Mouse (Mus musculus) midbrain, embryonic 12.5 days (tissue): Measurements from ENCODE around the gene Smpd4. TPM values are rescaled to one million over a fixed set of nuclear protein-coding genes. Genes with fewer than 3 reads are reported as not detected.

Experiments
- ATAC-seq: fragments of 200-750 bp; cut with Nextera tagmentation; 2 replicates; pipeline ENCODE4 v1.8.0; 2017; ENCODE audit warnings: low read depth, moderate TSS enrichment, moderate library complexity; ENCODE audit not compliant: low FRiP score
- H3K27ac ChIP-seq: fragments of 300-500 bp; sonication (generic); replicated peaks from 2 replicates; pipeline ENCODE4 v1.5.1; 2016; ENCODE audit warnings: mild to moderate bottlenecking
- H3K27me3 ChIP-seq: fragments of 300-500 bp; sonication (generic); 2 replicates; pipeline ENCODE4 v1.6.1; 2016; ENCODE audit warnings: mild to moderate bottlenecking
- H3K36me3 ChIP-seq: fragments of 300-500 bp; sonication (generic); 2 replicates; pipeline ENCODE4 v1.6.1; 2016
- H3K4me1 ChIP-seq: fragments of 300-500 bp; sonication (generic); 2 replicates; pipeline ENCODE4 v1.6.1; 2016
- H3K4me2 ChIP-seq: fragments of 300-500 bp; sonication (generic); replicated peaks from 2 replicates; pipeline ENCODE4 v1.6.1; 2016; ENCODE audit warnings: mild to moderate bottlenecking, moderate library complexity
- H3K4me3 ChIP-seq: fragments of 300-500 bp; sonication (generic); 2 replicates; pipeline ENCODE4 v1.5.1; 2016; ENCODE audit warnings: mild to moderate bottlenecking
- H3K9ac ChIP-seq: fragments of 300-500 bp; sonication (generic); replicated peaks from 2 replicates; pipeline ENCODE4 v1.6.1; 2016; ENCODE audit warnings: mild to moderate bottlenecking, moderate library complexity
- H3K9me3 ChIP-seq: fragments of 300-500 bp; sonication (generic); 2 replicates; pipeline ENCODE4 v1.6.1; 2016; ENCODE audit warnings: mild to moderate bottlenecking
- WGBS: fragments of 180-500 bp; shearing (Covaris S2); methylation state at CpG from one replicate; pipeline ENCODE4 v1.1.7; 2016; 5-methylcytosine and 5-hydroxymethylcytosine counted together
- polyA plus RNA-seq: library from polyadenylated mRNA; unstranded; fragments of >200 nt; fragmentation: Nextera tagmentation; extraction: Ambion mirVana; gene quantifications from 2 replicates; pipeline ENCODE4 v1.2.1, GENCODE M21; 2016

Smpd4 gene
- polyA plus RNA-seq, 1 experiment from 2014 or later = 36.3 TPM

DNA sequence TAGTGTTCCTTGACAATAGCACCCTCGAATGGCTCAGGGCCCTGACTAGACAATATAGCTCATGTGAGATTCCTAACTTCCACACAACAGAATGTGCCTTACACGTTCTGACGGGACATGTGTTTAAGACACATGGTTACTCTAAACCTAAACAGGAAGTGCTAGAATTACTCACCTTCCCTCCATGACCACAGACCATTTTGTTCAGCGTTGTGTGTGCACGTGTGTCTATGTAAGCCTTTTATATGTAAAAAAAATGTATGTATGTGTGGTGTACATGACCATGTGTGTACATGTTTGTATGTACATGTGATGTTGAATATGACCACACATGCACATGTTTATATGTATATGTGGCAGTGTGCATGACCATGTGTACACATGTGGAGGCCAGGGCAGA, 2.9 kb upstream of the Smpd4 start:
- H3K9ac ChIP-seq = no peak overlapping the region
- no peak for ATAC-seq
- 87% methylated on average over 5 of the region's 5 CpGs for WGBS
- no peak overlapping the region for H3K4me2 ChIP-seq
- 0 out of 2 replicates have a peak, but pooled peaks cover 6% of the 10 kb centered on the region for H3K27me3 ChIP-seq
- 0 out of 2 replicates have a peak, but pooled peaks cover 1% of the 10 kb centered on the region for H3K36me3 ChIP-seq
- no peak overlapping the region for H3K27ac ChIP-seq
- H3K4me3 ChIP-seq = no peak overlapping the region
- no peaks in the 10 kb centered on the region for H3K9me3 ChIP-seq
- H3K4me1 ChIP-seq = peaks cover 12% of the 10 kb centered on the region

DNA sequence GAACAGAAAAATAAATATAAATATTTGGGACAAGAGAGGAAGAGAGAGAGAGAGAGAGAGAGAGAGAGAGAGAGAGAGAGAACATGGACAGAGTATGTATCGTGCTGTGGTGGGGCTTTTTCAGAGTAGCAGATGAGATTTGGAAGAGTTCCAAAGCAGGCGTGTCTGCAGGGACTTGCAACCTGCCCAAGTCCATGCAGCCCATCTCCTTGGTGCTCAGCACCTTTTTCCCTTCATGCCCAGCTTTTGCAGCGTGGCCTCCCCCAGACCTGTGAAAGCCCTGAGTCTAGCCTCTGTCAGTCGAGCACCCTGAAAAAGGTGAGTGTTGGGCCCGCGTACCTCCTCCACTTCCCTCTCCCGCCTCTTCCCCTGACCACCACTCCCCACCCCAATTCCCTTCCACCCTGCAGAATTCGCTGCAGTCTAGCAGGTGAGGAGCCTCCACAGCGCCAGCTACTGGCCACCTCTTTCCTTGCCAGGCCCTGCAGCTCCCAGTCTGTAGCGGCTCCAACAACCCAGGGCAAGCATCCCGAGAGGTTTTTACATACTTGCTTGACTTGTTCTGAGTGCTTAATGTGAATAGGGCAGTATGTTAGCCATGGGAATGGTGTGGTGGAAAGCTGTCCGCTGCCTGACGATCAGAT, 1.1 kb upstream of the Smpd4 start:
- 26% methylated on average over 13 of the region's 13 CpGs for WGBS
- Histone ChIP-seq H3K9me3 (no peaks in the 10 kb centered on the region), H3K27ac (no peak overlapping the region), H3K9ac (no peak overlapping the region), H3K4me1 (peaks cover 12% of the 10 kb centered on the region), H3K4me2 (no peak overlapping the region), H3K4me3 (no peak overlapping the region), H3K27me3 (0 out of 2 replicates have a peak, but pooled peaks cover 6% of the 10 kb centered on the region), H3K36me3 (peaks cover 12% of the 10 kb centered on the region)
- no peak for ATAC-seq

DNA sequence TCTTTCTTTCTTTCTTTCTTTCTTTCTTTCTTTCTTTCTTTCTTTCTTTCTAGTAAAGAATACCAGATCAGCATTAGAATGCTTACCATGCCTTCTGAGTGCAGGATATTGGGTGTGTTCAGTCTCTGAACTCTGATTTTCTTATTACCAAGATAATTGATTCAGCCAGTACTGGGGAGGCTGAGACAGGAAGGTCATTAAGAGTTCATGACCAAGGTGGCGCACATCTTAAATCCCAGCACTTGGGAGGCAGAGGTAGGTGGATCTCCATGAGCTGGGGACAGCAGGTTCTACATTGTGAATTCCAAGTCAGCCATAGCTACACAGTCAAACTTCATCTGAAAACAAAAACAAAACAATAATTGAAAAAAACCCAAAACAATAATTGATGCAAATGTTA, 2.8 kb downstream of the Smpd4 start:
- H3K4me2 ChIP-seq = no peak overlapping the region
- ATAC-seq = no peak
- no peak overlapping the region for H3K4me3 ChIP-seq
- WGBS = 95% methylated on average over 1 of the region's 1 CpGs
- H3K4me1 ChIP-seq = peaks cover 12% of the 10 kb centered on the region
- peaks cover 44% of the 10 kb centered on the region for H3K36me3 ChIP-seq
- 0 out of 2 replicates have a peak, but pooled peaks cover 6% of the 10 kb centered on the region for H3K27me3 ChIP-seq
- H3K9me3 ChIP-seq = no peaks in the 10 kb centered on the region
- no peak overlapping the region for H3K9ac ChIP-seq
- no peak overlapping the region for H3K27ac ChIP-seq

DNA sequence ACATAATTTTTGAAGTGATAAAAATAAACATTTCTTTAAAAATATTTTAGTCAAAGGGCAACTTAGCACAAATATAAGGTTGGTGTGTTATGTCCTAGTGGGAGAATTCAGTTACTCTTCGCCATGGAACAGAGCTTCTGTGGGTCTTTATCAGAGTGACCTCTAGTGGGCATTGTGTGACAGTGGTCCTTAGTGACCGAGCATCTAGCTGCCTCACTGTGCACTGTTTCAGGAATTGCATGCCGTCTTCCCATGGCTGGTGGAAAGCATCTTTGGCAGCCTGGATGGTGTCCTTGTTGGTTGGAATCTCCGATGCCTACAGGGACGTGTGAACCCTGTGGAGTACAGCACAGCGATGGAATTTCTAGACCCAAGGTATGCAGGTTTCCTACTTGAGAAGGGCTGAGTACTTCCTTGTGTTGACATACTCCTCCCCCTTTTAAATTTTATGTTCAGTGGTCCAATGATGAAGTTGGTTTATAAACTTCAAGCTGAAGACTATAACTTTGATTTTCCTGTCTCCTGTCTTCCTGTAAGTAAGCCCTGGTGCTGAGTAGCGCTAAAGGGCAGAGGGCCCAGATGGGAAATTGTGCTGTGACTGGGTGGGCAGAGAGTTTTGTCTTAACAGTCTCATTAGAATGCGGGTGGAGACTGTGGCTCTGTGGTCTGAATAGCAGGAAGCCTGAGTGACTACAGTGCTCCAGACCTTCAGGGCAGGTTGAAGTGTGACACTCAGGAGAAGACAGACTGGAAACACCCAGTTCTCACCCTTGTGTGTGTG, 6.5 kb downstream of the Smpd4 start:
- Histone ChIP-seq H3K9ac (no peak overlapping the region), H3K36me3 (peaks cover 80% of the 10 kb centered on the region), H3K4me3 (no peak overlapping the region), H3K9me3 (no peaks in the 10 kb centered on the region), H3K4me1 (peaks cover 2% of the 10 kb centered on the region; the same call in 1 of the 2 replicates), H3K27me3 (no peaks in the 10 kb centered on the region), H3K4me2 (no peak overlapping the region), H3K27ac (no peak overlapping the region)
- ATAC-seq = no peak
- WGBS = 69% methylated on average over 8 of the region's 8 CpGs

DNA sequence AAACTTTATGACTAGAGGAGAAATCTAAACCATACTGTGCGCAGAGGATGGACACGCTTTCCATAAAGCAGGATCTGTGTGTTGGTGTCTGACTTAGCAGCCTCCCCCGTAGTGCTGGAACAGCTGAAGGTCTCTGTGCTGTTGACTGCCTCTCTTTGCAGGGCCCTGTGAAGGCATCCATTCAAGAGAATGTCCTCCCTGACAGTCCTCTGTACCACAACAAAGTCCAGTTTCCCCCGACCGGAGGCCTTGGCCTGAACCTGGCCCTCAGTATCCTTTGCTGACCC, 7.1 kb downstream of the Smpd4 start:
- no peak overlapping the region for H3K9ac ChIP-seq
- WGBS = 95% methylated on average over 5 of the region's 5 CpGs
- no peak for ATAC-seq

DNA sequence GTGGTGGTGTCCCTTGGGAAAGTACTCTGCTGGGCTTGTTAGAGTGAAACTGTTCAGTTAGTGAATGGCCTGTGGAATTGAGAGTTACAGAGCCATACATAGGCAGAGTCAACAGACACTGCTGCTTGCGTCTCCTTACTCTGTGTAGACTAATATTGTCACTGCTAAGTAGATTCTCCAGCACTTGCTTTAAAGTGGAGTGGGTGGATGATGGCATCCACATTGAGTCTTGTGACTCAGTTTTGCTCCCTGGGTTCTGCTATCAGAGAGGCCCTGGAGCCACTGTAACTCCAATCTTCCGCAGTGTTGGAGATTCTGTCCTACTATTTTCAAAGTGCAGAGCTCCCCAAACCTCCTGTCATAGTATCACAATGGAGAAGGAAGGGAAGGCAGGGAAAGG, 13.4 kb downstream of the Smpd4 start:
- no peak for ATAC-seq
- Histone ChIP-seq H3K4me3 (no peak overlapping the region), H3K4me1 (no peaks in the 10 kb centered on the region), H3K9me3 (no peaks in the 10 kb centered on the region), H3K9ac (no peak overlapping the region), H3K27ac (no peak overlapping the region), H3K27me3 (no peaks in the 10 kb centered on the region), H3K36me3 (peaks cover 78% of the 10 kb centered on the region), H3K4me2 (no peak overlapping the region)
- WGBS = 89% methylated on average over 2 of the region's 2 CpGs

More for the DNA sequence above, 7.1 kb downstream of the Smpd4 start:
- no peaks in the 10 kb centered on the region for H3K9me3 ChIP-seq
- no peak overlapping the region for H3K4me2 ChIP-seq
- no peaks in the 10 kb centered on the region for H3K4me1 ChIP-seq
- H3K27me3 ChIP-seq = no peaks in the 10 kb centered on the region
- H3K27ac ChIP-seq = no peak overlapping the region
- no peak overlapping the region for H3K4me3 ChIP-seq
- peaks cover 82% of the 10 kb centered on the region for H3K36me3 ChIP-seq

DNA sequence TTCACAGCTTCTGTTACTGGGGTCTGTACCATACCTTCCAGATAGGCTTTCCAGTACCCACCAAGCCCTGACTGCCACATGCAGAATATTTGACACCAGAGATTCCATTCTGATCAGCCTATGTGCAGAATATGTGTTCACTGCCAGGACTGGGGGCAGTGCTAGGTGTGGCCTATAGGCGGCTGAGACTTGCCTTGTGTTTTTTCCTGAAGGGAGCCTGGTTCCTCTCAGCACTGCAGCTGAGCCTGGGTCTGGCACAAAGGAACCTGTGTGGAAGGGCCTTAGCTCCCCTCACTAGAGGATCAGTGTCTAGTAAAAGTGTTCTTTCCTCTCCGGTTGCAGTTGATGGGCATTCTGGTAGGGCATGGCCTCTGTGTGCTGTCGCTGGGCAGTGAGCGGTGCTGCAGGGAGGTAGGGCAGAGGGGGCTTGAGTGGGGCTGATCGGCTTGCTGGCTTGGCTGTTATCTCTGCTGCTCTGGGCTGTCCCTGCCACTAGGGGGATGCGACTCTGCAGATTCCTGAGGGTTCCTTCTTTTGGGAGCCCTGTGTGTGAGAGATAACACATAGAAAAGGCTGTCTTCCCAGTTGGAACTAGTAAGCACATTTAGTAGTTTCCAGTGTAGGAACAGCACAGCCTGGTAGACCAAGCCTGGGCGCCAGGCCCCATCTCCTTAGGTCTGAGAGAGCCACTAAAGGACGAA, 14.5 kb downstream of the Smpd4 start:
- H3K36me3 ChIP-seq = peaks cover 76% of the 10 kb centered on the region

DNA sequence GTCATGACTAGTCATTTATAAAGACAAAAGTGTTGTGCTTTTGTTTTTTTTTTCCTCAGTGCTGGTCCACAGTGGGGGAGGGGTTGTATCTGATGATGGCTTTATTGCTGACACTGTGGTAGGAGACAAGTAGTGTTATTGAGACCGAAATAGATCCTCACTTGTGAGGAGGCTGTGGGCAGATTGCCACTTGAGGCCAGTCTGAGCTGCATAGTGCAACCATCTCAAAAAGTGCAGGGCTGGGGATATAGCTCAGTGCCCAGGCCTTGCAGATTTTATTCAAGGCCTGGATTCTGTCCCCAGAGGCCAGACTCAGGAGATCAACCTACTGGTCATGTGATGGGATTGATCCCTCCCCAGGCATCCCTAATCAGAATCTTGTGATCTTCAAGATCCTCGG, 17.8 kb downstream of the Smpd4 start:
- Histone ChIP-seq H3K27ac (no peak overlapping the region), H3K4me3 (no peak overlapping the region), H3K9me3 (no peaks in the 10 kb centered on the region), H3K27me3 (no peaks in the 10 kb centered on the region), H3K9ac (no peak overlapping the region), H3K36me3 (peaks cover 77% of the 10 kb centered on the region), H3K4me2 (no peak overlapping the region), H3K4me1 (no peaks in the 10 kb centered on the region)
- 89% methylated on average over 2 of the region's 2 CpGs for WGBS
- no peak for ATAC-seq

More for the DNA sequence above, 14.5 kb downstream of the Smpd4 start:
- ATAC-seq = no peak
- no peak overlapping the region for H3K4me2 ChIP-seq
- H3K9me3 ChIP-seq = no peaks in the 10 kb centered on the region
- H3K27ac ChIP-seq = no peak overlapping the region
- WGBS = 74% methylated on average over 8 of the region's 8 CpGs
- H3K4me1 ChIP-seq = no peaks in the 10 kb centered on the region
- no peak overlapping the region for H3K4me3 ChIP-seq
- H3K27me3 ChIP-seq = no peaks in the 10 kb centered on the region
- no peak overlapping the region for H3K9ac ChIP-seq

DNA sequence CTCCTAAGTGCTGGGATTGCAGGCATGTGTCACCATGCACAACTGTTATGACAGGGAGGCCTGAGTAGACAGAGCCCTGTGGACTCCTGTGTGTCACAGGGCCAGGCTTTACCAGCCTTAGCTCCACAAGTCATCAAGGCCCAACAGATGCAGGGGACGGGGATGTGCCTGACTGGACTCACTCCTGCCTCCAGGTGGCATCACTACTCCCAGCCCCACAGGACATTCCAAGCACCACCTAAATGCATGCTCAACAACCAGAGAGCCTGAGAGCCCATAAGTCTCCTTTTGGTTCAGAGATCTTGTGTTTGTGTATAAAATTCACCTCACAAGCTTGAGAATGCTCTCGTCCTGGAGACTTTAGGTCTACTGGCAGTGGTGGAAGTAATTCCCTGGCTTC, 18.5 kb downstream of the Smpd4 start:
- no peaks in the 10 kb centered on the region for H3K4me1 ChIP-seq
- no peak overlapping the region for H3K4me2 ChIP-seq
- H3K9ac ChIP-seq = no peak overlapping the region
- H3K27me3 ChIP-seq = no peaks in the 10 kb centered on the region
- no peak overlapping the region for H3K4me3 ChIP-seq
- no peak overlapping the region for H3K27ac ChIP-seq
- H3K9me3 ChIP-seq = no peaks in the 10 kb centered on the region
- WGBS = 75% methylated on average over 2 of the region's 2 CpGs
- peaks cover 77% of the 10 kb centered on the region for H3K36me3 ChIP-seq
- no peak for ATAC-seq

DNA sequence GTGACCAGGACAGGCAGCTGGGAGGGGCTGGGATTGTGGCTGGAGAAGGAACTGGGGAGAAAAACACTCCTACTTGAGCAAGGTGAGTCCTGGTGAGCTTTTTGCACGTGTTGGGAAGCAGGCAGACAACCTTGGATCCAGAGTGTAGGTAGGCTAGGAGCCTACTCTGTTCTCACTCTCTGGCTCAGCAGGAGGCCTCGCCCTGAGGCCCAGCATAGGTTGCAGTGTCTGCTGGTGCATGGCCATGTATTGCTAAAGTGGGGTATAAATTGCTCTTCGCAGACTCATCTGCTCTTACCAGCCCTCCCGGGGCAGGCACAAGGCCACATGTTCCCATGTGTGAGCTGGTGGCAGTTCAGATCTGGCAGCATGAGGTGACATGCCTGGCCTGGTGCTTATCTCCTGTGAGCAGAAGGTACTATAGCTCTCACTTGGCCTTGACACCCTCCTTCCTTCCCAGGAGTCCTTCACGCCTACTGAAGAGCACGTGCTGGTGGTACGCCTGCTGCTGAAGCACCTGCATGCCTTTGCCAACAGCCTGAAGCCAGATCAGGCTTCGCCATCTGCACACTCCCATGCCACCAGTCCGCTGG, 19.0 kb downstream of the Smpd4 start:
- Histone ChIP-seq H3K4me1 (no peaks in the 10 kb centered on the region), H3K9me3 (no peaks in the 10 kb centered on the region), H3K36me3 (peaks cover 77% of the 10 kb centered on the region), H3K27ac (no peak overlapping the region), H3K4me3 (no peak overlapping the region), H3K9ac (no peak overlapping the region), H3K27me3 (no peaks in the 10 kb centered on the region), H3K4me2 (no peak overlapping the region)
- 96% methylated on average over 9 of the region's 9 CpGs for WGBS
- no peak for ATAC-seq

DNA sequence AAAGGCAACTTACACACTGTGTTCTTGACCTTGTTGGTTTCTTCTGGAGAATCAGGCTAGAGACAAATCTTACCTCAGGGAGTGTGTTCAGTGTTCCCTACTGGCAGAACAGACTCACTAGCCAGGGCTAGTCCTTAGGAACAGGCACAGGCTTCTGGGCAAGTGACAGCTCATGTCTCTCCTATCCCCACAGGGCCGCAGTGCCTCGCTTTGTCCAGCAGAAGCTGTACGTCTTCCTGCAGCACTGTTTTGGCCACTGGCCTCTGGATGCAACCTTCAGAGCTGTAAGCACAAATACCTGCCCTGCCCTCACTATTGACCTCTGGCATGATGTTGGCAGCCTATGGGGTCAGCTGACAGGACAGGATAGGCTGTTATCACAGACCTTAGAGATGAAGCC, 19.9 kb downstream of the Smpd4 start:
- no peak overlapping the region for H3K4me3 ChIP-seq
- H3K27ac ChIP-seq = no peak overlapping the region
- peaks cover 73% of the 10 kb centered on the region for H3K36me3 ChIP-seq
- WGBS = 92% methylated on average over 3 of the region's 3 CpGs
- no peak overlapping the region for H3K9ac ChIP-seq
- no peak for ATAC-seq
- H3K4me1 ChIP-seq = no peaks in the 10 kb centered on the region
- no peak overlapping the region for H3K4me2 ChIP-seq
- no peaks in the 10 kb centered on the region for H3K27me3 ChIP-seq
- H3K9me3 ChIP-seq = no peaks in the 10 kb centered on the region

DNA sequence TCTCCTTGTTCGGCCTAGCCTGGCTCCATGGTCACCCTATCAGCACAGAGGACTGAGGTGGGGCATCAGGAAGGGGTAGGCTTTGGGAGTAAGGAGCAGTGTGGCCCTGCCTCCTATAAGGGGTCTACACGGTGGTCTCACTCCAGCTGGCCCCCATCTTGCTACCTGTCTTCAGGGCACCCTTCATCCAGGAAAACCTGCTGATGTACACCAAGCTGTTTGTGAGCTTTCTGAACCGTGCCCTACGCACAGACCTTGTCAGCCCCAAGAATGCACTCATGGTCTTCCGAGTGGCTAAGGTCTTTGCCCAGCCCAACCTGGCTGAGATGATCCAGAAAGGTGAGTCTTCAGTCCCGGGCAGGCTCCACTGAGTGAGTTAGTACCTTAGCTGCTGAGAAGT, 20.8 kb downstream of the Smpd4 start:
- 99% methylated on average over 6 of the region's 6 CpGs for WGBS
- Histone ChIP-seq H3K4me1 (no peaks in the 10 kb centered on the region), H3K36me3 (peaks cover 69% of the 10 kb centered on the region), H3K27me3 (no peaks in the 10 kb centered on the region), H3K4me2 (no peak overlapping the region), H3K4me3 (no peak overlapping the region), H3K9ac (no peak overlapping the region), H3K27ac (no peak overlapping the region), H3K9me3 (no peaks in the 10 kb centered on the region)
- no peak for ATAC-seq
